Mouse (Mus musculus) embryonic facial prominence, embryonic 11.5 days (tissue): Measurements from ENCODE around the gene Arhgef33. TPM values are rescaled to one million over a fixed set of nuclear protein-coding genes. Genes with fewer than 3 reads are reported as not detected.

ENCODE experiments used
- ATAC-seq: fragments of 200-750 bp; cut with Nextera tagmentation; replicated peaks from 2 replicates; pipeline ENCODE4 v1.8.0; 2017; ENCODE audit warnings: low read depth; ENCODE audit not compliant: insufficient number of reproducible peaks, low FRiP score, low TSS enrichment
- DNase-seq: peaks from one replicate; pipeline ENCODE4 v3.0.0-alpha.2; 2015; ENCODE audit warnings: low spot score
- H3K27ac ChIP-seq: fragments of 300-500 bp; sonication (generic); replicated peaks from 2 replicates; pipeline ENCODE4 v1.5.1; 2014; ENCODE audit warnings: mild to moderate bottlenecking, low read depth, low read length, control low read depth
- H3K27me3 ChIP-seq: fragments of 300-500 bp; sonication (generic); 2 replicates; pipeline ENCODE4 v1.6.1; 2014; ENCODE audit warnings: mild to moderate bottlenecking, low read length, moderate library complexity, mixed read lengths; ENCODE audit not compliant: control insufficient read depth, insufficient read depth
- H3K36me3 ChIP-seq: fragments of 300-500 bp; sonication (generic); replicated peaks from 2 replicates; pipeline ENCODE4 v1.6.1; 2014; ENCODE audit warnings: low read depth, mild to moderate bottlenecking, low read length, moderate library complexity, mixed read lengths; ENCODE audit not compliant: control insufficient read depth, insufficient read depth
- H3K4me1 ChIP-seq: fragments of 300-500 bp; sonication (generic); 2 replicates; pipeline ENCODE4 v1.6.1; 2014; ENCODE audit warnings: low read length, mixed read lengths; ENCODE audit not compliant: control insufficient read depth, insufficient read depth
- H3K4me2 ChIP-seq: fragments of 300-500 bp; sonication (generic); 2 replicates; pipeline ENCODE4 v1.6.1; 2014; ENCODE audit warnings: low read depth, mild to moderate bottlenecking, control low read depth, low read length, moderate library complexity
- H3K4me3 ChIP-seq: fragments of 300-500 bp; sonication (generic); 2 replicates; pipeline ENCODE4 v1.5.1; 2014; ENCODE audit warnings: low read depth, low read length, control low read depth
- H3K9ac ChIP-seq: fragments of 300-500 bp; sonication (generic); replicated peaks from 2 replicates; pipeline ENCODE4 v1.6.1; 2014; ENCODE audit warnings: mild to moderate bottlenecking, control low read depth, low read length
- H3K9me3 ChIP-seq: fragments of 300-500 bp; sonication (generic); replicated peaks from 2 replicates; pipeline ENCODE4 v1.6.1; 2016; ENCODE audit warnings: mild to moderate bottlenecking, low read length, inconsistent platforms, mixed read lengths; ENCODE audit not compliant: control insufficient read depth
- WGBS: fragments of 180-500 bp; shearing (Covaris S2); extraction: QIAGEN DNeasy Blood & Tissue Kit; methylation state at CpG from one replicate; pipeline ENCODE4 v1.1.7; 2014; 5-methylcytosine and 5-hydroxymethylcytosine counted together
- polyA plus RNA-seq: library from polyadenylated mRNA; unstranded; fragments of >200 nt; fragmentation: Nextera tagmentation; extraction: Ambion mirVana; gene quantifications from 2 replicates; pipeline ENCODE4 v1.2.1, GENCODE M21; 2014

Arhgef33 gene
- polyA plus RNA-seq, 1 experiment from 2014 or later: 0.72 TPM

DNA sequence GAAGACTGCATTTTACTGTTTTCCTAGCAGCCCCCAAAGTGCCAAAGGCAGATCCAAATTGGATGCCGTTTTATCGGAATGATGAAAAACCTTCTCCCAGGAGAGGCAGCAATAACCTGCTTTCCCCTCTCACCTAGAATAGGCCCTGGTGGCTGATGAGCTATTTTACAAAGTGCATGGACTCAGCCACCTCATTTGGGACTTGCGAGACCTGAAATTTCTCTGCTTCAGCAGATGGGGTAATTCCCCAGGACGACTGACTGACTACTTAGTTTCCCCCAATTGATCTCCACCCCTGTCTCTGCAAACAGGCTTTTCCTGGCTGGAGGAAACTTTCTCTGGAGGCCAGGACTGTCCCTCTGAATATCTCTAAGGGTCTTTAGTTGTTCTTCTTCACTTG is 15.8 kb downstream of the Arhgef33 start:
- H3K9me3 ChIP-seq: no peaks in the 10 kb centered on the region
- H3K4me1 ChIP-seq: no peaks in the 10 kb centered on the region
- 76% methylated on average over 4 of the region's 4 CpGs for WGBS
- H3K36me3 ChIP-seq: no peaks in the 10 kb centered on the region
- no peak overlapping the region for H3K4me3 ChIP-seq
- no peaks in the 10 kb centered on the region for H3K27me3 ChIP-seq
- DNase-seq (no peak), ATAC-seq (no peak)
- H3K27ac ChIP-seq: no peak overlapping the region
- no peak overlapping the region for H3K4me2 ChIP-seq
- no peak overlapping the region for H3K9ac ChIP-seq

DNA sequence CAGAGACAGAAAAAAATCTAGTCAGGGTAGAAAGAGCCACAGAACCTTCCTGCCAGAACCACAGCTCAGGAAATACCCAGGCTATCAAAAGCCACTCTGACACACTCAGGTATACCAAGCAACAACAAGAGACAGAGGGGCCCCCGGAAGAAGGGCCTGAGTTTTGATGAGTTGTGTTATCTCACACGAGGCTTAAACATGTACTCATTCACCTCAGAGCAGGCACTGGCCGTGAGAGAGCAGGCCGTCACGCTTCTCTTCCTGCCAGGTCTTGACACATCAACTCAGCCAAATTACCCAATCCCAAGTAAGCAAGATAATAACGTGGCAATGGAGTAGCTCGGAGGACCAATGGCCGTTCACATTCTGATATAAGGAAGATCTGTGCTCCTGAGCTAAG is 16.5 kb downstream of the Arhgef33 start:
- Histone ChIP-seq H3K9ac (no peak overlapping the region), H3K27ac (no peak overlapping the region), H3K4me2 (no peak overlapping the region), H3K36me3 (no peaks in the 10 kb centered on the region), H3K4me1 (no peaks in the 10 kb centered on the region), H3K4me3 (no peak overlapping the region), H3K9me3 (no peaks in the 10 kb centered on the region), H3K27me3 (no peaks in the 10 kb centered on the region)
- ATAC-seq (no peak), DNase-seq (no peak)
- 71% methylated on average over 8 of the region's 8 CpGs for WGBS

DNA sequence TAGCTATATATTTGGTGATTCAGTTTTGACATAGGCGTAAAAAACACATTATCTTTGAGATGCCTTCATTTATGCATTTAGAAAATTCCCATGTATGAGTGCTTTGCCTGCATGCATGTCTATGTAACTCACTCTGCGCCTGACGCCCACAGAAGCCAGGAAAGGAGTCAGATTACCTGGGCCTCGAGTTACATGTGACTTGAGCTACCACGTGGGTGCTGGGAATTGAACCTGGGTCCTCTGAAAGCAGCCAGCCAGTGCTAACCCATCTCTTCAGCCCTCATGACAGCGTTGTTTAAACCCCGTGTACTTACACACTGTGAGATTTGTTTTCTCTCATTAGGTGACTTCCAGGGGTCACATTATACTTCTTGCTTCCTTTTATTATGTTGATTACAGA is 17.3 kb downstream of the Arhgef33 start:
- Histone ChIP-seq H3K9ac (no peak overlapping the region), H3K36me3 (no peaks in the 10 kb centered on the region), H3K4me2 (no peak overlapping the region), H3K27me3 (no peaks in the 10 kb centered on the region), H3K4me3 (no peak overlapping the region), H3K9me3 (no peaks in the 10 kb centered on the region), H3K27ac (no peak overlapping the region), H3K4me1 (no peaks in the 10 kb centered on the region)
- 81% methylated on average over 7 of the region's 7 CpGs for WGBS
- DNase-seq (no peak), ATAC-seq (no peak)

DNA sequence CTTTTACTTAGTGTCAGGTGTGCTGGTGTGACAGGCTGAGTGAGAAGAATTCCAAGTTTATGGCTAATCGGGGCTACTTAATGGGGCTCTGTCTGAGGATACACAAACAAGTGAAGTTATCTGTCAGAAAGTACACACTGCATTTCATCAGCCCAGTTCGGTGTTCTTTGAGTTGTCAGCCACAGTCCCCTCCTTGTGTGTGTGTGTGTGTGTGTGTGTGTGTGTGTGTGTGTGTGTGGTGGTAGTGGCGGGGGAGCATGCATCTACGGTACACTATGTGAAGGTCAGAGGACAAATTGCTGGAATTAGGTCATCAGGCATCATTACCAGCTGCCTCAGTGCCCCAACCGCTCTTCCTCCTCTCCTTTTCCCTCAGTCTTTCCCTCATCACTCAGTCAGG is 18.2 kb downstream of the Arhgef33 start:
- Histone ChIP-seq H3K4me3 (no peak overlapping the region), H3K9me3 (no peaks in the 10 kb centered on the region), H3K27me3 (no peaks in the 10 kb centered on the region), H3K9ac (no peak overlapping the region), H3K27ac (no peak overlapping the region), H3K4me2 (no peak overlapping the region), H3K36me3 (no peaks in the 10 kb centered on the region), H3K4me1 (no peaks in the 10 kb centered on the region)
- DNase-seq: no peak
- no peak for ATAC-seq
- 59% methylated on average over 5 of the region's 5 CpGs for WGBS

DNA sequence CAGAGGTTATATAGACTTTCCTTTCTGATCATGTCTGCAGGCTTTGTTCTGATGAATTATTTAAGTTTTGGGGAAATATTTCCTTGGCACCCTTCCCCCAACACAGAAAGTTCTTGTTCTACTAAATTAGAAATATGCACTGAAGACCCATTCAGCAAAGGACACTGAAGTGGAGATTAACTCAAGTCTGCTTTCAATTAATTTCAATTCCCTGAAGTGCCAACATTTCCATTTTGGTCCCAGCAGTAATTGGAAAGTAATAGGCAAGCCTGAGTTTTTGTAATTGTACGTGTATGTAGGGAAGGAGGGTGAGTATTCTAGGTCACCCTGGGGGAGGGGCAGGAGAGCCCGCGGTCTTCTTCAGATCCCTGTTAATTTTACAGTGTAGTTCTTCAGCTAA is 19.2 kb downstream of the Arhgef33 start:
- Histone ChIP-seq H3K36me3 (no peaks in the 10 kb centered on the region), H3K9ac (no peak overlapping the region), H3K4me3 (no peak overlapping the region), H3K27ac (no peak overlapping the region), H3K4me2 (no peak overlapping the region), H3K9me3 (no peaks in the 10 kb centered on the region), H3K27me3 (no peaks in the 10 kb centered on the region), H3K4me1 (no peaks in the 10 kb centered on the region)
- no peak for ATAC-seq
- no peak for DNase-seq
- 45% methylated on average over 3 of the region's 3 CpGs for WGBS

DNA sequence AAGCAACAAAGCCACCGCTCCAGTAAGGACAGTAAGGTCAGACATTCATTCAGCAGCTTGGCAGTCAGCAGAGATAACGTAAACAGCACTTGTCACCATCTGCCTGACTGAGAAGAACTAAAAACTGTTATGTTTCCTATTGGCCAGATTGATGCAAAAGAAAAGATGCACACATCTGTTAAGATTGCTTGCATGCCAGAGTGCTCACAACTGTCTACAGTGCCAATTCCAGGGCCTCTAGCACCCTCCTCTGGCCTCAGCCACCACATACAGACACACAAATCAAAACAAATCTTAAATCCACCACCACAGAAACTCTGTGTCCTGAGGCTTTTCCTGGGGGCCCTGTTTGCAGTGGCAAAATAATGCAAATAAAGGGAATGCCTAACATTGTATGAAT is 25.2 kb downstream of the Arhgef33 start:
- Histone ChIP-seq H3K4me3 (no peak overlapping the region), H3K27me3 (no peaks in the 10 kb centered on the region), H3K4me1 (no peaks in the 10 kb centered on the region), H3K27ac (no peak overlapping the region), H3K4me2 (no peak overlapping the region), H3K9me3 (no peaks in the 10 kb centered on the region), H3K36me3 (no peaks in the 10 kb centered on the region), H3K9ac (no peak overlapping the region)
- ATAC-seq (no peak), DNase-seq (no peak)
- 83% methylated on average over 2 of the region's 2 CpGs for WGBS

DNA sequence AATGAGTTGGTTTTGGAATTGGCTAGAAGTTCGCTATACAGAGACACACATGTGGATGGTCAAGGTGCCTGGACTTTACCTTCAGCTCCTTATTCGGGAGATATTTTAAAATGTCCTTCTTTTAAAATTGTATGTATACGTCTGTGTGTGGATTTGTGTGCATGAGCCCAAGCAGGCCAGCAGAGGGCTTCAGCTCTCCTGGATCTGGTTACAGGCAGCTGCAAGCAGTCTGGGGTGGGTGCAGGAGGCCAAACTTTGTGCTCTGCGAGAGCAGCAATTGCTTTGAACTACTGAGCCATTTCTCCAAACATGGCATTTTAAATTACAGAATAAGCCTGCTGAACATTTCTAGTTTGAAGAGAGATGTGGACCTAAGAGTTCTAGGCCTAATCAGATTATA is 38.1 kb downstream of the Arhgef33 start:
- Histone ChIP-seq H3K4me3 (no peak overlapping the region), H3K27ac (no peak overlapping the region), H3K4me2 (no peak overlapping the region), H3K4me1 (no peaks in the 10 kb centered on the region), H3K27me3 (no peaks in the 10 kb centered on the region), H3K9me3 (no peaks in the 10 kb centered on the region), H3K36me3 (no peaks in the 10 kb centered on the region), H3K9ac (no peak overlapping the region)
- DNase-seq (peak; percentile 44), ATAC-seq (no peak)
- 75% methylated on average over 4 of the region's 4 CpGs for WGBS

DNA sequence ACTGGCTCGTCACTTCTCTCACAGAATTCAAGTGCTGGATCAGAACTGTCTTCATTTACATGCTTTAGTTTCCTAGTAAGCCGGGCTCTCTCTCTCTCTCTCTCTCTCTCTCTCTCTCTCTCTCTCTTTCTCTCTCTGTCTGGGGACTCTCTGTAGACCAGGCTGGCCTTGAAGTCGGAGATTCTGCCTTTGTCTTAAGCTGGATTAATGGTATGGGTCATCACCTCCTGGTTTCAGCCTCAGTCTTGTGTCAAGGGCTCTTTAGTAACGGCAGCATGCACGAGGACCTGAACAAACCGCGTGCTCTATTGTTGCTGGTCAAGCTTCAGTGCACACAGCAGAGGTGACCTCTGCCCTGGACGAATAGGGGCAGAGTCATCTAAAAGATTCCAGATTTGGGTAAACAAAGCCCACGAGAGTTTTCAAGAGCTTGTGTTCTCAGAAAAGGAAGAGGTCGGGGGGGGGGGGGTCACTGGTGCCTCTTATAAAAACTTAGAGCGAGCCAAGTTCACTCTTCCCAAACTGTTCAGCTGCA is 39.5 kb downstream of the Arhgef33 start:
- Histone ChIP-seq H3K4me1 (no peaks in the 10 kb centered on the region), H3K4me3 (no peak overlapping the region), H3K27ac (no peak overlapping the region), H3K4me2 (no peak overlapping the region), H3K9me3 (no peaks in the 10 kb centered on the region), H3K36me3 (no peaks in the 10 kb centered on the region), H3K27me3 (no peaks in the 10 kb centered on the region), H3K9ac (no peak overlapping the region)
- DNase-seq (peak; percentile 4), ATAC-seq (no peak)
- 34% methylated on average over 11 of the region's 11 CpGs for WGBS
